Mouse (Mus musculus) hematopoietic stem cell, adult 5-6 weeks (primary cell): ENCODE results near the gene Tfap2b. TPM values are rescaled to one million over a fixed set of nuclear protein-coding genes. Genes with fewer than 3 reads are reported as not detected.

Source experiments
- ATAC-seq, 2 experiments: fragments of 125-278 bp in 1 of 2; replicated peaks in 1 of 2; 2 replicates each; pipeline ENCODE4 v1.8.0; 2016 to 2017; ENCODE audit warnings: inconsistent platforms in 2 of 2, mild to moderate bottlenecking in 2 of 2, moderate number of reproducible peaks in 2 of 2, low read depth in 1 of 2, moderate TSS enrichment in 1 of 2; ENCODE audit not compliant: low FRiP score in 2 of 2, poor library complexity in 2 of 2, severe bottlenecking in 2 of 2, insufficient read depth in 1 of 2, low TSS enrichment in 1 of 2
- total RNA-seq: library from RNA; stranded (forward); fragments of 172-1452, 232-1000 nt; gene quantifications from 2 replicates; pipeline ENCODE4 v1.2.3, GENCODE M21; 2017

Tfap2b gene
- not detected in 2 replicates for total RNA-seq

DNA sequence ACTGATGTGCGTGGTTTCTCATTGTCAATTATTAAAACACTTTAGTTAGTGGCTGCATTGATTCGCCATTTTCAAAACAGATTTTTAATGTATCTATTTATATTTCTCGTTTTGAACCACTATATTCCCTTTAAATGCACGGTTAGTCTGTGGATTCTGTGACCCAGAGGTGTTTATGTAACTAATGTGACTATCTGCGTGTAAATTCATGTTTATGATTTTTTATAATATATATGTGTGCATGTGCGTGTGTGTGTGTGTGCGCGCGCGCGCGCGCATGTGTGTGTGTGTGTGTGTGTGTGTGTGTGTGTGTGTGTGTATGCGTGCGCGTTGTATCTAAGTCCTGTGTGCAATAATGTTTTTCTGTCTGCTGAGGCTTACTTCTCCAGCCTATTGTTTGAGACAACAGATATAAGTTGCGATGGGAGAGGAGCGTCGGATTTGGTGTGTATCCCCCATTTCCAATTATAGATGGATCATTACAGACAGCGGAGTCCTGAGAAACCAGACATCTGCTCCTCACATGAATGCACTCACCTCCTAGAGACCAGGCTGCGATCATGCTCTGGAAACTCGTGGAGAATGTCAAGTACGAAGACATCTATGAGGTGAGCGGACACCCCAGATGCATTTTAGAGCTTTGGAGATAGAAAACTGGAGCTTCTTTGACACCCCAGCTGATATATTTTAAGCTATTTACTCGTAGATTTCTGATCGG, at the start of gene Tfap2b:
TSS of gene Tfap2b (plus strand) at position 274 of the 718 bp plus-strand sequence.
- no peak for ATAC-seq

DNA sequence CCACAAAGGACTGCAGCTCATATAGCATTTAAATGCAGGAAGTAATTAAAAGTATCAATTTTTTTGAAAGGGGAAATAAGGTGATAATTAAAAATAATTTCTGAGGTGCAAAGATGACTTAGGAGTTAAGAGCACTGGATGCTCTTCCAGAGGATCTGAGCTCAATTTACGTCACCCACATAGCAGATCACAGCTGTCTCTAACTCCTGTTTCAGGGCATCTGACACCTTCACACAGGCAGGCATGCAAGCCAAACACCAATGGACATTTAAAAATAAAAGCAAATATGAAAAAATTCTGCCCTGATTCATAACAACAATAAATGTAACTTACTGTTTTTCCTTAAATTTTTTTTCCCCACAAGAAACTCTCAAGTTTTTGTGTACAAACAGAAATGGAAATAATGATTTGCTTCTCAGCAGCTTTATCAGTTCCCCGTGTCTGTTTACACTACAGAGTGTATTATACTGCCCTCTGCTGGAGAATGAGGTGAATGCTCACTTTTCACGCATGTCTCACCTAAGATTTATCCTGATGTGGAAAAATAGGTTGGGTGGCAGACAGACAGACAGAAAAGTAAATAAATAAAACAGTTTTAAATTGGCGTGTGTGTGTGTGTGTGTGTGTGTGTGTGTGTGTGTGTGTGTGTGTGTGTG, 29.8 kb upstream of the Tfap2b start:
- ATAC-seq = peak in 1 of 2 experiments; percentile 83; a peak in 3 of 4 replicates

DNA sequence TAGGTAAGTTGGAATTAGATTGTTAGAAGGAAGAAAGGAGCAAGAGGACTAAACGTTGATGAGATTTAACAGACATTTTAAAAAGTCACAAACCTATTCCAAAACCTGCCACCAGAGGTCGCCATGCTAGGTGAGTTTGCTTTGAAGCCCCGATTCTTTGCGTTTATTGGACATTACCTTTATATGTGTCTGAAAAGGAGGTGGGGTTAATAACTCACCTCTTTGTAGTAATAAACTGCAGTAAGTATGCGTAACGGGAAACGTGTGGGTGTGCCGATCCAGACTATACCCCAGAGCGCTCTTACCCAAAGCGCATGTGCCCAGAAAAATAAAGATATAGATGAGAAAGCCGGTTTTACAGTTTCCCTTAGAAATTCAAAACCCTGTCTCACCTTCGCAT, 3.1 kb upstream of the Tfap2b start:
- ATAC-seq = no peak; a peak in 1 of 4 replicates

DNA sequence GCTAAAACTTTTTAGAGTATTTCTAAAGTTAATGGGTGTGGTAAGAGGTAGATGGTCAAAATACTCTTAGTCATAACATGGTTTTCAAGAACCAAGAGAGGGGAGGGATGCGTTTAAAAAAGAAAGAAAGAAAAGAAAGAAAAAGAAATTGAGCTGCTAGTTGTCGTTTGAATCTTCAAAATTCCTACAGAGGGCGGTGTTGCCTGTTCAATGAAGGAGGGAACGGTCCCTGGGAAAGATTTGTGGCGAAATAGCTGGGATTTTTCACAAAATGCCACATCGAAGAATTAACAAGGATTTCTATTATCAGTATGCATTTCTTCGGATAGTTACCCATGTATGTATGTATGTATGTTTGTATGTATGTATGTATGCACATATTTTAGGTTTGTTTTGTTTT, 2.5 kb upstream of the Tfap2b start:
- ATAC-seq = no peak

GRCm38 (mm10) chr1:19207611-19208010, 1.1 kb upstream of the Tfap2b start:
- no peak for ATAC-seq

DNA sequence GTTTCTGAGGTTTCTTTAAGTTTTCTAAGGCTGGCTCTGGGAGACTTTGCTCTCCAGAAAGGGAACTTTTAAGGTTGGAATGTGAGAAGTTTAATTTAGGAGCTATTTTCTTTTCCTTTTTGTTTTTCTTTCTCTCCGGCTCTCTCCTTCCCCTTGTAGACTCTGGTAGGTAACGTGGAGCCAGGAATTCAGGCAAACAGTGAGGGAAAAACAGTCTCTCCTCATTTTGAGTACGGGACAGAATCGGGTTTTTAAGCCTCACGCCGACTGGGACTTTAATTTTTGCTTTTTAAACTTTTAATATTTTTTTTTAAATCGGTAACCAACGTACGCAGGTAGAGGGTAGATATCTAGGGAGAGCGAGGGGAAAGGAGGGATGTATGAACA, 638 bp downstream of the Tfap2b start:
- ATAC-seq = no peak

- no peak for ATAC-seq
Measured at GRCm38 (mm10) chr1:19209776-19210175, 1.1 kb downstream of the Tfap2b start.

GRCm38 (mm10) chr1:19210215-19211032, 1.7 kb downstream of the Tfap2b start:
- peak in 1 of 2 experiments; percentile 33; a peak in 1 of 4 replicates for ATAC-seq

DNA sequence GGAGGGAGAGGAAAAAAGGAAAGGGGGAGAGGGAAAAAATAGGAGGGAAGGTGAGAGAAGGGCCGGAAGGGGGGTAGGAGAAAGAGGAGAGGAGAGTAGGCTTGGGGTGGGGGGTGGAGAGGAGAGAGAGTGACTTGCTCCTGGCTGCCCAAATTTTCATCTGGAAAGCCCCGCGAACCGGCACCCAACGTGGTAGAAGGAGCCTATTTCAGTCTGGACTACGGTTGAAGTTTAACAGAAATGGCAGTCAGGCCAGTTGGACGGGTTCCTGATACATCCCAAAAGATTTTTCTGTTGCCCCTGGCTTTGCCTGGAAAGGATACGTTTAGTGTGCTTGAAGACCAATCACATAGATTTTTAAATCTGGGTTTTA, 2.3 kb downstream of the Tfap2b start:
- ATAC-seq = no peak

DNA sequence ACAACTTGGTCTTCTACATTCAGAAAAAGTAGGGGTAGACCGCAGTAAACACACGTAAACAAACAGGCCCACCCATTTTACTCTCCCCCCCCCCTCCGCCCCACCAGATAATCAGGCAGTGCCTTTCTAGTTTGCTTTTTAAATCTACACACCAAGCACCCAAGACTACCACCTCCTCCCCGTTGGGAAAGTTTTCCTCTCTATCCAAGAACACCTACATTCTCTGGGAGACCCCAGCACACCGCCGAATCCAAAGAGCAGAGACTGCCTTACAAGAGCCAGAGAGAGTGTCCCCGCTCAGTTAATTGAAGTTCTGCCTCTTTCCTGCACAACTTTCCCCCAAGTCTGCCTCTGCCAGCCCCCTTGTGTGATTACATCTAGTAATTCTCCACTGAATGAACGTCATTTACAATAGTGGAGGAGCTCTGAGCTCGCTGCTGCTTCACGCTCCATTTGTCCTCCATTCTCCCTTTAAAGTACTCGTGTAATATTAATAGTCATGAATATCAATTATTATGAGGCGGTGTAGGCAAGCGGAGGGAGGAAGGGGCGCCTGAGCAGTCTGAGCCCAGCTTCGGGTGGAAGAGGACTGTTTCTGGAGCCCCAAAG, 2.9 kb downstream of the Tfap2b start:
- no peak for ATAC-seq

DNA sequence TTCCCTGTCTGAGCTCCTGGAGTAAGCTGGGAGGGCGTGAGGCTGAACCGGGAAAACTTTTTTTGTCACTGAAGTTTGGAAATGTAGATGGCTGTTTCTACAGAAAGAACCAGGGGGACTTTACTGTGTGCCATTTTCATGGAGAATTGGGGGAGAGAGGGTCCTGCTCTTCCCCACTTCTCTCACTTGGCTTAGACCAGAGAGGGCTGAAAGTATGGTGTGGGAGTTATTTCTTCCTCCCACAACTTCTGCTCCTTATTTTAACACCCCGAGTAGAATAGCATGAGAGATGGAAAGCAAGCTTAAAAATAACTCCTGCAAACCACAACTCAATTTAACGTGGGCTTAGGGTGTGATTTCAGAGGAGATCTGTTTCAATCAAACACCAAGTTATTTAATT, 4.0 kb downstream of the Tfap2b start:
- no peak for ATAC-seq

DNA sequence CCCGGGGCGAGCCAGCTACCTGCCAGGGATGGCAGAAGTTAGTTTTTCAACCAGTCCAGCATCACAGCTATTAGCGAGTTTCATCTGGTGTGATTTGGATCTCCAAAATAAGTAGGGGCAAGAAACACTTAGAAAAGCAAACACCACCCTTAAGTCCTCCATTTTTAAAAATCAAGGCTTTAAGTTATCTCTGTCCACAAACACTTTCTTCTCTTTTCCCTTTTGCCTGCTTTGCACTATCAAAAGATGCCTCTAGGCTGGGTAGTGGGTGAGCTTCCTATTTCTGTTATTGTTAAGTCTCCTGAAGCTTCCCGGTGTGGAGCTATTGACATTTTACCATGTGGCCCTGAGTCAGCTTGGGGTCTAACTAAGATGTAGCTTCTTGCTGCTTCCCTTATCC, 4.5 kb downstream of the Tfap2b start:
- ATAC-seq = no peak

- ATAC-seq = no peak
Measured at GRCm38 (mm10) chr1:19213851-19214395, 5.2 kb downstream of the Tfap2b start.

DNA sequence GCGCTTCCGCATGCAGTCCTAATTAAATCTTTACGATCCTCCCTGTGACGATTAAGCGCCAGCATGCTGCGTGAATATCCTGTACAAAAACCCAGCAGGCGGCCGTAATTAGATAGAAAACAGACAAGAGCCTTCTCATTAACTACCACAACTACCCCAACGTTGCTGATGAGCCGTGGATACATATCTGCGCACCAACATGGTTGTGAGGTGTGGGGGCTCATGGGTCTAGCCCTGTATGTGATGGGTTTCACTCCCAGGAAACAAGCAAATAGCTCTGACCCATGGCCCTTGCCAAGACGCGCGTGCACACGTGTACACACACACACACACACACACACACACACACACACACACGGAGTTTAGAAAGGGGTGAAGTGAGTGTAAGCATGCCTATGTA, 8.7 kb downstream of the Tfap2b start:
- ATAC-seq = no peak

DNA sequence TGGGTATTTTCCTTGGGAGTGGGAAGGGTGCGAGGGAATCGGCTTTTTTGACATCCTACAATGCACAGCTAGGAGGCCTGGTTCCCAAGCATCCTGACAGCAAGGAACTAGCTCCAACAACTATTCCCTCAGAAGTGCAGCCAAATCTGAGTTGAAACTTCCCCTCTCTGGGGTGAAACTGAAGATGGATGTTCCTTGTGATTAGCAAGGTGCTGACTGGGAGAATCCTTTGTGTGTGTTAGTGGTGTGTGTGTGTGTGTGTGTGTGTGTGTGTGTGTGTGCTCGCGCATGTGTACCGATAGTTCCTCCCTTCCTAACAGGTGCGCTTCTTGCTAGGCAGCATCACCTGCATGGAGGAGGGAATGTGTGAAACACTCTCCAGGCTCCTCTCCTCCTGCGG, 9.5 kb downstream of the Tfap2b start:
- ATAC-seq = no peak

DNA sequence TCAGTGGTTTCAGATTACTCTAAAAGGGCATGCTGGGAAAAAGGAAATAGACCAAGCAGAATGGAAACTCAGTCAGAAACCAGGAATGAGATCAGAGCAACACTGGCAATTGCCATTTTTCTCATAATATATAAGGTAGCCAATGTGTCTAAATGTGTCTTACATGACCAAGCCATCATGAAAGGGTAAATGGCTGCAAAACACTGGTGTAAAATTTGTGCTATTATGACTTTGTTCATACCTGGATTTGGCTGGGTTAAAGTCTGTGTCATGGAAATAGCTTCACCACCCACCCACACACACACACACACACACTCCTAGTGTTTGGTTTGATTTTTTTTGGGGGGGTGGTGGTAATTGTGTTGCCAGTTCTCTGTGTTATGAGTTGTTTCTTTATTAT, 10.7 kb downstream of the Tfap2b start:
- ATAC-seq = no peak

- ATAC-seq = no peak
Measured at GRCm38 (mm10) chr1:19220564-19220963, 11.8 kb downstream of the Tfap2b start.

GRCm38 (mm10) chr1:19221601-19222000, 12.9 kb downstream of the Tfap2b start:
- no peak for ATAC-seq
